Mouse (Mus musculus): ENCODE results near the gene Cmbl.

Gene Cmbl

GRCm38 (mm10) chr15:31565184-31565583, at the start of gene Cmbl:
Gene Cmbl (plus strand): TSS chr15:31565389.
- no peak for DNase-seq (ENCODE audit: low spot score)

GRCm38 (mm10) chr15:31517186-31517585, 48.0 kb upstream of the Cmbl start:
- no peak for DNase-seq (ENCODE audit: low spot score)

- DNase-seq (ENCODE audit: low spot score) = no peak
These were observed 46.8 kb upstream of the Cmbl start for GRCm38 (mm10) chr15:31518371-31518770.

- no peak for DNase-seq (ENCODE audit: low spot score)
These were observed 46.2 kb upstream of the Cmbl start for GRCm38 (mm10) chr15:31519000-31519399.

GRCm38 (mm10) chr15:31526463-31526862, 38.7 kb upstream of the Cmbl start:
- no peak for DNase-seq (ENCODE audit: low spot score)

- no peak for DNase-seq (ENCODE audit: low spot score)
These were observed 36.7 kb upstream of the Cmbl start for GRCm38 (mm10) chr15:31528477-31528876.

GRCm38 (mm10) chr15:31529103-31529502, 36.1 kb upstream of the Cmbl start:
- no peak for DNase-seq (ENCODE audit: low spot score)

GRCm38 (mm10) chr15:31529811-31530658, 35.2 kb upstream of the Cmbl start:
- DNase-seq (ENCODE audit: low spot score) = peak; percentile 51

GRCm38 (mm10) chr15:31530659-31531445, 34.3 kb upstream of the Cmbl start, which contains the start of gene March6:
Gene March6 (minus strand): TSS chr15:31531053.
- peak; percentile 97 for DNase-seq (ENCODE audit: low spot score)

GRCm38 (mm10) chr15:31531446-31532330, 33.5 kb upstream of the Cmbl start:
- peak; percentile 81 for DNase-seq (ENCODE audit: low spot score)

GRCm38 (mm10) chr15:31532331-31533021, 32.7 kb upstream of the Cmbl start:
- DNase-seq (ENCODE audit: low spot score) = no peak

- DNase-seq (ENCODE audit: low spot score) = no peak
These were observed 31.7 kb upstream of the Cmbl start for GRCm38 (mm10) chr15:31533529-31533928.

GRCm38 (mm10) chr15:31534421-31535258, 30.5 kb upstream of the Cmbl start:
- DNase-seq (ENCODE audit: low spot score) = no peak

- peak; percentile 56 for DNase-seq (ENCODE audit: low spot score)
These were observed 29.8 kb upstream of the Cmbl start for GRCm38 (mm10) chr15:31535259-31535855.

GRCm38 (mm10) chr15:31536051-31536737, 29.0 kb upstream of the Cmbl start:
- DNase-seq (ENCODE audit: low spot score) = peak; percentile 91

- DNase-seq (ENCODE audit: low spot score) = no peak
These were observed 27.5 kb upstream of the Cmbl start for GRCm38 (mm10) chr15:31537706-31538105.

GRCm38 (mm10) chr15:31538346-31538745, 26.8 kb upstream of the Cmbl start:
- no peak for DNase-seq (ENCODE audit: low spot score)

- no peak for DNase-seq (ENCODE audit: low spot score)
These were observed 25.3 kb upstream of the Cmbl start for GRCm38 (mm10) chr15:31539643-31540512.

- no peak for DNase-seq (ENCODE audit: low spot score)
These were observed 24.7 kb upstream of the Cmbl start for GRCm38 (mm10) chr15:31540513-31540802.
